Mouse (Mus musculus) right cerebral cortex, postnatal 10 days (tissue): ENCODE results near the gene Mdh2.

ENCODE experiments used
- DNase-seq, 2 experiments: peaks; one replicate each; pipeline ENCODE4 v3.0.0; 2021; ENCODE audit warnings: low spot score in 2 of 2

Mdh2 gene

GRCm38 (mm10) chr5:135834769-135835491 is 56.6 kb downstream of the Mdh2 start:
- DNase-seq, result peak; percentile 85 to 89

- no peak for DNase-seq
Measured at GRCm38 (mm10) chr5:135835492-135835858, 57.2 kb downstream of the Mdh2 start.

- peak in 1 of 2 experiments; percentile 58 for DNase-seq
Measured at GRCm38 (mm10) chr5:135835981-135836380, 57.7 kb downstream of the Mdh2 start.
